Mouse (Mus musculus) kidney, postnatal 0 days (tissue): ENCODE data around the gene Sh3d21. TPM values are rescaled to one million over a fixed set of nuclear protein-coding genes. Genes with fewer than 3 reads are reported as not detected.
A peak's percentile ranks its signal among the peaks of the same experiment; 100 is the strongest.
"Not testable (repeated sequence)": the region's sequence is repeated elsewhere in the genome, so short reads cannot be mapped to it uniquely, and the experiment has no call there.

Experiments used
- ATAC-seq: fragments of 200-750 bp; cut with Nextera tagmentation; replicated peaks from 2 replicates; pipeline ENCODE4 v1.8.0; 2017; ENCODE audit warnings: low read depth, moderate number of reproducible peaks, moderate TSS enrichment, moderate library complexity; ENCODE audit not compliant: low FRiP score
- DNase-seq: peaks from one replicate; pipeline ENCODE4 v3.0.0-alpha.2; 2016; ENCODE audit warnings: low spot score
- H3K27ac ChIP-seq: fragments of 300-500 bp; sonication (generic); 2 replicates; pipeline ENCODE4 v1.5.1; 2014; ENCODE audit warnings: mild to moderate bottlenecking
- H3K27me3 ChIP-seq: fragments of 300-500 bp; sonication (generic); 2 replicates; pipeline ENCODE4 v1.6.1; 2014; ENCODE audit warnings: low read length, mixed read lengths; ENCODE audit not compliant: insufficient read depth
- H3K36me3 ChIP-seq: fragments of 300-500 bp; sonication (generic); 2 replicates; pipeline ENCODE4 v1.6.1; 2014; ENCODE audit warnings: low read length, mixed read lengths; ENCODE audit not compliant: insufficient read depth
- H3K4me1 ChIP-seq: fragments of 300-500 bp; sonication (generic); replicated peaks from 2 replicates; pipeline ENCODE4 v1.6.1; 2014; ENCODE audit warnings: antibody characterized with exemption, low read length, mixed read lengths; ENCODE audit not compliant: insufficient read depth
- H3K4me2 ChIP-seq: fragments of 300-500 bp; sonication (generic); 2 replicates; pipeline ENCODE4 v1.6.1; 2014; ENCODE audit warnings: mild to moderate bottlenecking, low read length, moderate library complexity, mixed read lengths
- H3K4me3 ChIP-seq: fragments of 300-500 bp; sonication (generic); replicated peaks from 2 replicates; pipeline ENCODE4 v1.5.1; 2014; ENCODE audit warnings: low read depth, low read length
- H3K9ac ChIP-seq: fragments of 300-500 bp; sonication (generic); 2 replicates; pipeline ENCODE4 v1.6.1; 2014; ENCODE audit warnings: low read depth, low read length
- H3K9me3 ChIP-seq: fragments of 300-500 bp; sonication (generic); replicated peaks from 2 replicates; pipeline ENCODE4 v1.6.1; 2016; ENCODE audit warnings: low read length, inconsistent platforms, mixed read lengths
- CTCF ChIP-seq: IDR thresholded peaks from 2 replicates; pipeline ENCODE4 v1.5.1; 2016; ENCODE audit warnings: antibody characterized with exemption, low read depth, mild to moderate bottlenecking, moderate library complexity
- WGBS: fragments of 180-500 bp; shearing (Covaris S2); extraction: QIAGEN DNeasy Blood & Tissue Kit; methylation state at CpG from one replicate; pipeline ENCODE4 v1.1.7; 2014; 5-methylcytosine and 5-hydroxymethylcytosine counted together
- polyA plus RNA-seq: library from polyadenylated mRNA; unstranded; fragments of >200 nt; fragmentation: Nextera tagmentation; extraction: Ambion mirVana; gene quantifications from 2 replicates; pipeline ENCODE4 v1.2.1, GENCODE M21; 2015

Gene Sh3d21
- polyA plus RNA-seq, 1 experiment from 2014 or later = 9.7 TPM

- Histone ChIP-seq H3K27me3 (no peaks in the 10 kb centered on the region), H3K4me1 (no peaks in the 10 kb centered on the region), H3K9ac (no peak overlapping the region), H3K36me3 (peaks cover 67% of the 10 kb centered on the region), H3K4me3 (no peak overlapping the region), H3K27ac (no peak overlapping the region), H3K4me2 (no peak overlapping the region), H3K9me3 (no peaks in the 10 kb centered on the region)
- no peak for ATAC-seq
- no peak for TF ChIP-seq CTCF
- 90% methylated on average over 5 of the region's 5 CpGs for WGBS
- no peak for DNase-seq
Measured at GRCm38 (mm10) chr4:126173800-126174199, 10.5 kb upstream of the Sh3d21 start.

- not testable (repeated sequence) for H3K4me1 ChIP-seq, ATAC-seq, H3K4me3 ChIP-seq, H3K9me3 ChIP-seq, H3K9ac ChIP-seq, H3K27me3 ChIP-seq, H3K27ac ChIP-seq, DNase-seq, H3K4me2 ChIP-seq
- H3K36me3 ChIP-seq = peaks cover 77% of the 10 kb centered on the region
- WGBS = 98% methylated on average over 5 of the region's 5 CpGs
Measured at GRCm38 (mm10) chr4:126170737-126171136, 7.4 kb upstream of the Sh3d21 start.

GRCm38 (mm10) chr4:126168851-126169250 is 5.6 kb upstream of the Sh3d21 start:
- H3K4me1 ChIP-seq = no peaks in the 10 kb centered on the region
- no peak overlapping the region for H3K4me2 ChIP-seq
- no peak overlapping the region for H3K27ac ChIP-seq
- TF ChIP-seq CTCF = no peak
- no peak for DNase-seq
- no peak overlapping the region for H3K4me3 ChIP-seq
- peaks cover 68% of the 10 kb centered on the region for H3K36me3 ChIP-seq
- no peaks in the 10 kb centered on the region for H3K27me3 ChIP-seq
- ATAC-seq = no peak
- H3K9me3 ChIP-seq = no peaks in the 10 kb centered on the region
- 84% methylated on average over 6 of the region's 6 CpGs for WGBS
- no peak overlapping the region for H3K9ac ChIP-seq

GRCm38 (mm10) chr4:126166084-126166483 is 2.8 kb upstream of the Sh3d21 start:
- Histone ChIP-seq H3K27ac (peak overlapping the region; percentile 19; the same call in 1 of the 2 replicates), H3K4me1 (peaks cover 16% of the 10 kb centered on the region), H3K36me3 (peaks cover 45% of the 10 kb centered on the region), H3K9me3 (no peaks in the 10 kb centered on the region), H3K27me3 (no peaks in the 10 kb centered on the region), H3K4me3 (no peak overlapping the region), H3K9ac (no peak overlapping the region), H3K4me2 (no peak overlapping the region)
- TF ChIP-seq CTCF = no peak
- DNase-seq (no peak), ATAC-seq (no peak)
- 75% methylated on average over 3 of the region's 3 CpGs for WGBS

- H3K27ac ChIP-seq, H3K4me3 ChIP-seq, DNase-seq, H3K9me3 ChIP-seq, H3K9ac ChIP-seq, H3K27me3 ChIP-seq, ATAC-seq, H3K4me2 ChIP-seq: not testable (repeated sequence)
- Histone ChIP-seq H3K36me3 (peaks cover 37% of the 10 kb centered on the region), H3K4me1 (peaks cover 16% of the 10 kb centered on the region)
- WGBS = 63% methylated on average over 8 of the region's 10 CpGs
Measured at GRCm38 (mm10) chr4:126165092-126165491, 1.8 kb upstream of the Sh3d21 start.

- Histone ChIP-seq H3K9me3 (no peaks in the 10 kb centered on the region), H3K36me3 (peaks cover 28% of the 10 kb centered on the region), H3K4me1 (peaks cover 19% of the 10 kb centered on the region), H3K4me2 (no peak overlapping the region), H3K4me3 (no peak overlapping the region), H3K27ac (peak overlapping the region; percentile 93), H3K9ac (no peak overlapping the region), H3K27me3 (no peaks in the 10 kb centered on the region)
- DNase-seq = no peak
- no peak for TF ChIP-seq CTCF
- no peak for ATAC-seq
- WGBS = 49% methylated on average over 4 of the region's 4 CpGs
Measured at GRCm38 (mm10) chr4:126163685-126164084, 394 bp upstream of the Sh3d21 start.

- H3K27ac ChIP-seq = peak overlapping the region; percentile 93
- ATAC-seq = peak; percentile 92
- DNase-seq = peak; percentile 96
- TF ChIP-seq CTCF = no peak
- H3K4me1 ChIP-seq = peaks cover 19% of the 10 kb centered on the region
- WGBS = under 1% methylated on average over 43 of the region's 44 CpGs
- peak overlapping the region; percentile 57 for H3K4me3 ChIP-seq
- no peaks in the 10 kb centered on the region for H3K9me3 ChIP-seq
- H3K4me2 ChIP-seq = peak overlapping the region; percentile 99
- H3K36me3 ChIP-seq = peaks cover 20% of the 10 kb centered on the region
- H3K27me3 ChIP-seq = no peaks in the 10 kb centered on the region
- H3K9ac ChIP-seq = peak overlapping the region; percentile 89
Measured at GRCm38 (mm10) chr4:126162544-126163066, 686 bp downstream of the Sh3d21 start.
